Mouse (Mus musculus) kidney, embryonic 16.5 days (tissue): ENCODE data around the gene Fastkd1. TPM values are rescaled to one million over a fixed set of nuclear protein-coding genes. Genes with fewer than 3 reads are reported as not detected.
"Not testable (repeated sequence)": the region's sequence is repeated elsewhere in the genome, so short reads cannot be mapped to it uniquely, and the experiment has no call there.

Experiments
- ATAC-seq: fragments of 200-750 bp; cut with Nextera tagmentation; 2 replicates; pipeline ENCODE4 v1.8.0; 2017; ENCODE audit warnings: moderate TSS enrichment; ENCODE audit not compliant: low FRiP score, low TSS enrichment
- H3K27ac ChIP-seq: fragments of 300-500 bp; sonication (generic); 2 replicates; pipeline ENCODE4 v1.5.1; 2014; ENCODE audit warnings: low read length
- H3K27me3 ChIP-seq: fragments of 300-500 bp; sonication (generic); 2 replicates; pipeline ENCODE4 v1.6.1; 2014; ENCODE audit warnings: low read length, control low read depth, mixed read lengths; ENCODE audit not compliant: insufficient read depth
- H3K36me3 ChIP-seq: fragments of 300-500 bp; sonication (generic); 2 replicates; pipeline ENCODE4 v1.6.1; 2014; ENCODE audit warnings: low read length, control low read depth, mixed read lengths; ENCODE audit not compliant: insufficient read depth
- H3K4me1 ChIP-seq: fragments of 300-500 bp; sonication (generic); 2 replicates; pipeline ENCODE4 v1.6.1; 2014; ENCODE audit warnings: low read length, control low read depth, mixed read lengths; ENCODE audit not compliant: insufficient read depth
- H3K4me2 ChIP-seq: fragments of 300-500 bp; sonication (generic); replicated peaks from 2 replicates; pipeline ENCODE4 v1.6.1; 2014; ENCODE audit warnings: low read depth, low read length
- H3K4me3 ChIP-seq: fragments of 300-500 bp; sonication (generic); 2 replicates; pipeline ENCODE4 v1.5.1; 2014; ENCODE audit warnings: mild to moderate bottlenecking, low read length
- H3K9ac ChIP-seq: fragments of 300-500 bp; sonication (generic); replicated peaks from 2 replicates; pipeline ENCODE4 v1.6.1; 2014; ENCODE audit warnings: low read length
- H3K9me3 ChIP-seq: fragments of 300-500 bp; sonication (generic); 2 replicates; pipeline ENCODE4 v1.6.1; 2016; ENCODE audit warnings: low read length, control low read depth
- WGBS: fragments of 180-500 bp; shearing (Covaris S2); extraction: QIAGEN DNeasy Blood & Tissue Kit; methylation state at CpG from one replicate; pipeline ENCODE4 v1.1.7; 2014; 5-methylcytosine and 5-hydroxymethylcytosine counted together
- polyA plus RNA-seq: library from polyadenylated mRNA; unstranded; fragments of >200 nt; fragmentation: Nextera tagmentation; extraction: Ambion mirVana; gene quantifications from 2 replicates; pipeline ENCODE4 v1.2.1, GENCODE M21; 2015

Gene Fastkd1
- polyA plus RNA-seq, 1 experiment from 2014 or later: 12.4 TPM

GRCm38 (mm10) chr2:69644968-69645617 is 68.2 kb downstream of the Fastkd1 start:
- no peak overlapping the region for H3K4me2 ChIP-seq
- no peak overlapping the region for H3K4me3 ChIP-seq
- no peak overlapping the region for H3K9ac ChIP-seq
- H3K36me3 ChIP-seq: no peaks in the 10 kb centered on the region
- H3K27me3 ChIP-seq: no peaks in the 10 kb centered on the region
- H3K4me1 ChIP-seq: peaks cover 13% of the 10 kb centered on the region
- no peaks in the 10 kb centered on the region for H3K9me3 ChIP-seq
- no peak for ATAC-seq
- H3K27ac ChIP-seq: no peak overlapping the region
- 92% methylated on average over 11 of the region's 11 CpGs for WGBS

- no peaks in the 10 kb centered on the region for H3K36me3 ChIP-seq
- peaks cover 5% of the 10 kb centered on the region for H3K4me1 ChIP-seq
- H3K27ac ChIP-seq: peak overlapping the region; percentile 76
- H3K4me2 ChIP-seq: peak overlapping the region; percentile 38
- no peak overlapping the region for H3K9ac ChIP-seq
- 32% methylated on average over 10 of the region's 10 CpGs for WGBS
- H3K9me3 ChIP-seq: no peaks in the 10 kb centered on the region
- no peaks in the 10 kb centered on the region for H3K27me3 ChIP-seq
- peak; percentile 95 for ATAC-seq
- H3K4me3 ChIP-seq: peak overlapping the region; percentile 15
Observed at GRCm38 (mm10) chr2:69640100-69640499, 73.2 kb downstream of the Fastkd1 start.

- H3K36me3 ChIP-seq, H3K27ac ChIP-seq, H3K27me3 ChIP-seq, H3K4me3 ChIP-seq, H3K4me1 ChIP-seq, ATAC-seq, H3K9me3 ChIP-seq, H3K4me2 ChIP-seq, H3K9ac ChIP-seq: not testable (repeated sequence)
- WGBS: 80% methylated on average over 7 of the region's 7 CpGs
Observed at GRCm38 (mm10) chr2:69637989-69638388, 75.3 kb downstream of the Fastkd1 start.

Other genes starting within 250 kb of the Fastkd1 start
- 21.4 and 23.0 TPM in 2 replicates for gene Lrp2, start 127.5 kb downstream of the Fastkd1 start, polyA plus RNA-seq
- gene Bbs5, start 66.3 kb downstream of the Fastkd1 start, polyA plus RNA-seq: 16.1 and 19.9 TPM in 2 replicates
- 0.86 and 1.1 TPM in 2 replicates for gene Klhl41, start 43.4 kb downstream of the Fastkd1 start, polyA plus RNA-seq
- 130 and 139 TPM in 2 replicates for gene Ppig, start 9.0 kb upstream of the Fastkd1 start, polyA plus RNA-seq
- 1.4 and 3.3 TPM in 2 replicates for gene Ccdc173, start 76.1 kb upstream of the Fastkd1 start, polyA plus RNA-seq
- gene Phospho2, start 76.1 kb upstream of the Fastkd1 start, polyA plus RNA-seq: 24.5 and 24.9 TPM in 2 replicates
- 29.9 and 31.5 TPM in 2 replicates for gene Klhl23, start 108.4 kb upstream of the Fastkd1 start, polyA plus RNA-seq
- gene Ssb, start 148.0 kb upstream of the Fastkd1 start, polyA plus RNA-seq: 296 and 313 TPM in 2 replicates
- 38.3 and 39.9 TPM in 2 replicates for gene Mettl5, start 172.1 kb upstream of the Fastkd1 start, polyA plus RNA-seq
- 12.7 and 14.1 TPM in 2 replicates for gene Ubr3, start 183.7 kb upstream of the Fastkd1 start, polyA plus RNA-seq